Mouse (Mus musculus): ENCODE measurements at regions not wholly inside any gene's neighbourhood (a gene's known extent, or its start where the extent isn't known, plus 50 kb on each side); places are given as distances from the start of the nearest gene placed in this dataset.
"Not testable (repeated sequence)": the region's sequence is repeated elsewhere in the genome, so short reads cannot be mapped to it uniquely, and the experiment has no call there.

GRCm38 (mm10) chr2:72655864-72656263 lies 179.9 kb downstream of the Cdca7 start:
- no peaks in the 10 kb centered on the region for H3K4me1 ChIP-seq
- no peak overlapping the region for H3K27ac ChIP-seq (replicated peaks)
- H3K27me3 ChIP-seq, result 0 out of 2 replicates have a peak, but pooled peaks cover under 1% of the 10 kb centered on the region
- H3K9me3 ChIP-seq, result no peaks in the 10 kb centered on the region
- WGBS, result 78% methylated on average over 9 of the region's 9 CpGs
- no peak overlapping the region for H3K4me3 ChIP-seq
- no peak for ATAC-seq (ENCODE audit: low FRiP score, low read depth)
- no peak overlapping the region for H3K4me2 ChIP-seq (replicated peaks)
- H3K36me3 ChIP-seq, result no peaks in the 10 kb centered on the region
- H3K9ac ChIP-seq (replicated peaks), result no peak overlapping the region

GRCm38 (mm10) chr2:72657101-72657920 lies 181.4 kb downstream of the Cdca7 start:
- H3K4me3 ChIP-seq, result no peak overlapping the region
- ATAC-seq (ENCODE audit: low FRiP score, low read depth), result no peak
- no peak overlapping the region for H3K27ac ChIP-seq (replicated peaks)
- 0 out of 2 replicates have a peak, but pooled peaks cover 8% of the 10 kb centered on the region for H3K27me3 ChIP-seq
- H3K9me3 ChIP-seq, result no peaks in the 10 kb centered on the region
- 79% methylated on average over 10 of the region's 10 CpGs for WGBS
- no peaks in the 10 kb centered on the region for H3K36me3 ChIP-seq
- no peaks in the 10 kb centered on the region for H3K4me1 ChIP-seq
- no peak overlapping the region for H3K9ac ChIP-seq (replicated peaks)
- H3K4me2 ChIP-seq (replicated peaks), result no peak overlapping the region

DNA sequence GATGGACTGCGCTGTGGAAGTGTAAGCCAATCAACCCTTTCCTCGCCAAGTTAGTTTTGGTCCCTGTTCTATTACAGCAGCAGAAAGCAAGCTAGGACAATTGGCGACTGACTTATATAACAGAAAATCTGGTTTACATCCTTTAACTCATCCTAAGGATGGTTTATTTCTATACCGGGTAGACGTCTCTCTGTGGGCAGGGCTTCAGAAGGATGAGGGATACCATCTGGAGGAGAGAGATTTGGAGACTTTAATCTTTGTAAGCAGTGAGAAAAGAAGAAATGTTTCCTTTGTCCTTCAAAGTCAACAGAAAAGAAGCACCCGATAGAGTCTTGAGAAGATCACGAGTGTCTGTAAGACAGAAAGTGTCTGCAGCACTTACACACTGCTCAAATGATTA lies 186.4 kb downstream of the Cdca7 start:
- H3K36me3 ChIP-seq, result no peaks in the 10 kb centered on the region
- H3K27ac ChIP-seq (replicated peaks), result no peak overlapping the region
- no peak overlapping the region for H3K4me2 ChIP-seq (replicated peaks)
- 0 out of 2 replicates have a peak, but pooled peaks cover 8% of the 10 kb centered on the region for H3K27me3 ChIP-seq
- H3K9ac ChIP-seq (replicated peaks), result no peak overlapping the region
- WGBS, result 87% methylated on average over 7 of the region's 7 CpGs
- no peaks in the 10 kb centered on the region for H3K9me3 ChIP-seq
- no peak for ATAC-seq (ENCODE audit: low FRiP score, low read depth)
- H3K4me1 ChIP-seq, result no peaks in the 10 kb centered on the region
- no peak overlapping the region for H3K4me3 ChIP-seq

- 0 out of 2 replicates have a peak, but pooled peaks cover 8% of the 10 kb centered on the region for H3K27me3 ChIP-seq
- 77% methylated on average over 8 of the region's 8 CpGs for WGBS
- no peak for ATAC-seq (ENCODE audit: low FRiP score, low read depth)
- H3K9me3 ChIP-seq, result no peaks in the 10 kb centered on the region
- no peak overlapping the region for H3K4me2 ChIP-seq (replicated peaks)
- no peak overlapping the region for H3K4me3 ChIP-seq
- no peak overlapping the region for H3K27ac ChIP-seq (replicated peaks)
- H3K9ac ChIP-seq (replicated peaks), result no peak overlapping the region
- no peaks in the 10 kb centered on the region for H3K4me1 ChIP-seq
- H3K36me3 ChIP-seq, result no peaks in the 10 kb centered on the region
These were observed 187.2 kb downstream of the Cdca7 start for GRCm38 (mm10) chr2:72662979-72663780.

DNA sequence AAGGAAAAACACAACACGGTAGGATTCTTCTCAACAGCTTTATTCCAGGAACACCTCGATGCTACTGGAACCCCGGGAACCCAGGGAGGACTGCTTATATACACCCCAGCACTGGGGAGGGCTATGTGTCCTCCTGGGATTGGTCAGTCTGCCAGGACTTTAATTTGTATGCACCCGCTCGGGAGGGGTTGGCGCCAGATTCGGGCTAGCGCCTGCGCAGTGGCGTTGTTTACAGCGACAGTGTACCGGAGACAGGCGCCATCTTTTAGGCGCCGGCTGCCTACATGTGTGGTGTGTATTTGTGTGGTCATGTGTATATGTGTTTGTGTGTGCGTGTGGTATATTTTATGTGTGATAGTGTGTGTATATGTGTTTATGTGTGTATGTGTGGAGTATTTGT lies 191.4 kb downstream of the Cdca7 start:
- 95% methylated on average over 16 of the region's 16 CpGs for WGBS
- H3K4me1 ChIP-seq, H3K9me3 ChIP-seq: not testable (repeated sequence)

DNA sequence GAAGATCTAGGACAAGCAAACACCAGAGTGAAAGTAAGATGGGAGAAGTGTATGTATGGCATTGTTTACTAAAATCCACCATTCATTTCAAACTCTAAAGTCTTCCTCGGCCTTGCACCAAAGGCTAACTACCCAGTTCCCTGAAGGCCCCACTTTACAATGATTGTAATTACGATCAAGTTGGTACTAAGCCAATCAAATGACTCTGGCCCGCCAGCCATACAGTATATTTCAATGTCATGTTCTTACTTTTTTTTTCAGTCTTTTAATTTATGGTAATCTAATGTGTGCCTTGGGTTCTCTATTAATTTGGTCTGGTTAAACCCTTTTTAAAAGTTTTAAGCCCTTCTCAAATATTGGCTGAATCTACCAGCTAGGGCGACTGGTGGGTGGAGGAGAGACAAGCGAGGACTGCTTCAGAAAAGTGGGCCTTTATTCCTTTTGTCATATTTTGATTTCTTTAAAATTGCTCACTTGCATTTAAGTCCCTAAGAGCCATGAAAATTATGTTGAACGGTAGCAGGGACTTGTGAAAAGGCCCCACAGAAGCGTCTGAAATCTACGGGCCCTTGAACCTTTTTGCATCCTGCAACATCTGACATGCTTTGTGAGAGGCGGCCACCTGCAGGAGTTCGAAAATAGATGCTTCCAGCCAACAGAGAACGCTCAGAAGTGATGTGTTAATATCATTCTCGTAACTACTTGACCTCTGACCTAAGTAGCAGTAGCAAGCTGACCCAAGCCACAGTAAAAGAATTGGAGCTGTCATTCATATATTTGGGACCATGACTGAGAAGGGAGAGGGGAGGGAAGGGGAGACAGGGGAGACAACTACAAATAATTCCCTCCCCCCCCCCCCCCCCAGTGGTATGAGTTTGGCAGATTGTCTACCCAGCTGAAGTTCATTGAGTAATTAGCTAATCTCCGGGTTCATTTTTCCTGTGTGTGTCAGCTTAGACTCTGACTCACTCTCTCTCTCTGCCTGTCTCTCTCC lies 197.2 kb downstream of the Cdca7 start:
- Histone ChIP-seq H3K36me3 (no peaks in the 10 kb centered on the region), H3K27ac (replicated peaks) (no peak overlapping the region), H3K4me3 (no peak overlapping the region), H3K9ac (replicated peaks) (no peak overlapping the region), H3K4me2 (replicated peaks) (no peak overlapping the region), H3K9me3 (no peaks in the 10 kb centered on the region), H3K4me1 (peaks cover 25% of the 10 kb centered on the region), H3K27me3 (peaks cover 64% of the 10 kb centered on the region)
- WGBS, result 15% methylated on average over 13 of the region's 13 CpGs
- peak; percentile 78 for ATAC-seq (ENCODE audit: low FRiP score, low read depth)

More for the DNA sequence above, 191.4 kb downstream of the Cdca7 start:
- H3K4me3 ChIP-seq; ATAC-seq (ENCODE audit: low FRiP score, low read depth); H3K4me2 ChIP-seq (replicated peaks); H3K9ac ChIP-seq (replicated peaks); H3K36me3 ChIP-seq; H3K27ac ChIP-seq (replicated peaks): not testable (repeated sequence)
- peaks cover 33% of the 10 kb centered on the region for H3K27me3 ChIP-seq

- peaks cover 25% of the 10 kb centered on the region for H3K4me1 ChIP-seq
- no peaks in the 10 kb centered on the region for H3K9me3 ChIP-seq
- H3K4me2 ChIP-seq (replicated peaks), result peak overlapping the region; percentile 28; the same call in 1 of the 2 replicates
- no peak overlapping the region for H3K27ac ChIP-seq (replicated peaks)
- WGBS, result 4% methylated on average over 4 of the region's 4 CpGs
- no peak overlapping the region for H3K9ac ChIP-seq (replicated peaks)
- no peak overlapping the region for H3K4me3 ChIP-seq
- H3K36me3 ChIP-seq, result no peaks in the 10 kb centered on the region
- peaks cover 62% of the 10 kb centered on the region for H3K27me3 ChIP-seq
- no peak for ATAC-seq (ENCODE audit: low FRiP score, low read depth)
These were observed 198.3 kb downstream of the Cdca7 start for GRCm38 (mm10) chr2:72674229-72674628.

DNA sequence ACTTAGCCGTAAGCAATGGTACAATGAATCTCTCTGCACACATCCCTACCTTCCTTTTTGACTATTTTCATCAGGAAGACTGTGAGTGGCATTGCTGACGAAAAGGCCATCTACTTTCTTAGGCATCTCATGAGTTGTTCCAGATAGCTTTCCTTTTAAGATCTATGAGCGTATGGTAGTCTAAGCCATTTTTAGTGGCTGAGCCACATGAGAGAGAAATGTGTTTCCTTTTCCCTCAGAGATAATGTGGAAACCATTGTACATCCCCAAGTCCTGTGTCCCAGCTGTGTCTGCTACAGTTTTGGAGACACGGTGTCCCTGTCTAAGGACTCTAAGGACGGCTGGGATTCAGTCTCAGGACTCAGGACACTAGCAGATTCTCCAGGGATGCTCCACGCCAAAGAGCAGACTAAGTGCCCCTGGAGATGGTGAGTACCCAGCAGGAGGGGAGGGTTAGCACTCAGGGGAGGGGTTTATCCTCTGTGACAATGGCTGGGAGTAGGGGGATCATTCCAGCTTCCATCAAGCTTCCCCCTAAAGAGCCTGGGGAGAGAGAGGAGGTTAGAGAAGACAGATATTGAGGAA lies 199.0 kb downstream of the Cdca7 start:
- Histone ChIP-seq H3K27ac (replicated peaks) (no peak overlapping the region), H3K27me3 (peaks cover 63% of the 10 kb centered on the region), H3K4me3 (no peak overlapping the region), H3K9me3 (no peaks in the 10 kb centered on the region), H3K4me2 (replicated peaks) (no peak overlapping the region), H3K9ac (replicated peaks) (no peak overlapping the region), H3K4me1 (peaks cover 25% of the 10 kb centered on the region), H3K36me3 (no peaks in the 10 kb centered on the region)
- WGBS, result 41% methylated on average over 6 of the region's 6 CpGs
- no peak for ATAC-seq (ENCODE audit: low FRiP score, low read depth)

- H3K27ac ChIP-seq (replicated peaks), result no peak overlapping the region
- no peak overlapping the region for H3K4me2 ChIP-seq (replicated peaks)
- ATAC-seq (ENCODE audit: low FRiP score, low read depth), result no peak
- H3K27me3 ChIP-seq, result peaks cover 48% of the 10 kb centered on the region
- H3K36me3 ChIP-seq, result no peaks in the 10 kb centered on the region
- WGBS, result 91% methylated on average over 8 of the region's 8 CpGs
- H3K4me1 ChIP-seq, result peaks cover 24% of the 10 kb centered on the region
- H3K9me3 ChIP-seq, result no peaks in the 10 kb centered on the region
- H3K4me3 ChIP-seq, result no peak overlapping the region
- H3K9ac ChIP-seq (replicated peaks), result no peak overlapping the region
These were observed 201.8 kb downstream of the Cdca7 start for GRCm38 (mm10) chr2:72677731-72678130.

DNA sequence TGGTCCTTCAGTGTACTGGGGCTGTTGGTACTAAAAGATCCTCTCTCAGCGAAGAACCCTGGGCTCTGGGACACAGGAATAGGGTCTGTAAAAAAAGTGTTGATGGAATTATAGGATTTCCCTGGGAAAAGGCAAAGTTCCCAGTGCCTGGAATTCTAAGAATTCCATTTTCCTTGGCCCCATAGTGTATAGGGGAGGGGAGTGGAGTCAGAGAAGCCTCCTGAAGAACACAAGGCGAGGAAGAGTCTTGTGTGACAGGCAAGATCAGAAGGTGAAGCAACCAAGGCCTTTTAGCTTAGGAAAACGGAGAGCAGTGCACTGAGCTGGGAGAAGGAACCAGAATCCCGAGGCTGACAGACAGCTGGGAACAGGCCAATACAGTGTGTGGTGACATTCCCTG lies 212.1 kb downstream of the Cdca7 start:
- Histone ChIP-seq H3K4me3 (no peak overlapping the region), H3K9ac (replicated peaks) (no peak overlapping the region), H3K4me2 (replicated peaks) (no peak overlapping the region), H3K27ac (replicated peaks) (no peak overlapping the region), H3K27me3 (no peaks in the 10 kb centered on the region), H3K9me3 (peaks cover 16% of the 10 kb centered on the region), H3K36me3 (no peaks in the 10 kb centered on the region), H3K4me1 (no peaks in the 10 kb centered on the region)
- 68% methylated on average over 4 of the region's 4 CpGs for WGBS
- ATAC-seq (ENCODE audit: low FRiP score, low read depth), result no peak

- WGBS, result 61% methylated on average over 1 of the region's 1 CpGs
- H3K4me3 ChIP-seq, result no peak overlapping the region
- peaks cover 10% of the 10 kb centered on the region; the same call in 1 of the 2 replicates for H3K27me3 ChIP-seq
- no peak overlapping the region for H3K9ac ChIP-seq (replicated peaks)
- no peak overlapping the region for H3K27ac ChIP-seq (replicated peaks)
- H3K9me3 ChIP-seq, result no peaks in the 10 kb centered on the region
- no peak for ATAC-seq (ENCODE audit: low FRiP score, low read depth)
- peaks cover 3% of the 10 kb centered on the region for H3K4me1 ChIP-seq
- H3K4me2 ChIP-seq (replicated peaks), result no peak overlapping the region
- no peaks in the 10 kb centered on the region for H3K36me3 ChIP-seq
These were observed 225.1 kb downstream of the Cdca7 start for GRCm38 (mm10) chr2:72701081-72701480.

Data from midbrain, embryonic 12.5 days (tissue).